11 mouse cellular contexts compared by ENCODE assay signal in genomic region chr16:66768684-66769389, GRCm38 (mm10).
A peak's percentile ranks its signal among the peaks of the same experiment; 100 is the strongest.
DNase-seq lines count a peak whose midpoint lies in the region; ATAC-seq and TF ChIP-seq lines count a peak whose summit lies in the region.
"Had no signal": no experiment of that assay in that cellular context is flagged by ENCODE, and none has a peak within 500 bp of the region (broad histone marks: within the 10 kb centered on the region; RNA-seq: fewer than 3 reads in every experiment).

No protein-coding gene starts in this region.

- peak; percentile 52 for DNase-seq in layer of hippocampus, adult 11-12 months (ENCODE audit: low spot score)
- no peak for DNase-seq in layer of hippocampus, postnatal 36 days
- DNase-seq in brain, embryonic 14.5 days (ENCODE audit: low read depth): peak; percentile 86
- DNase-seq in ovary, postnatal 36 days (ENCODE audit: low spot score): no peak
- DNase-seq: kidney, postnatal 4 days; right cerebral cortex, postnatal 4 days had no signal

- peaks cover 14% of the 10 kb centered on the region for H3K4me1 ChIP-seq in forebrain, embryonic 15.5 days
- peaks cover 6% of the 10 kb centered on the region; the same call in 1 of the 2 replicates for H3K4me1 ChIP-seq in midbrain, embryonic 12.5 days
- H3K4me1 ChIP-seq: liver, embryonic 15.5 days had no signal

- no peaks in the 10 kb centered on the region for H3K36me3 ChIP-seq in forebrain, embryonic 15.5 days
- H3K36me3 ChIP-seq in midbrain, embryonic 12.5 days: no peaks in the 10 kb centered on the region
- H3K36me3 ChIP-seq: liver, embryonic 15.5 days had no signal

- H3K9ac ChIP-seq in forebrain, embryonic 15.5 days (replicated peaks): no peak overlapping the region
- H3K9ac ChIP-seq in midbrain, embryonic 12.5 days (replicated peaks): no peak overlapping the region
- H3K9ac ChIP-seq: liver, embryonic 15.5 days had no signal

- WGBS in forebrain, embryonic 15.5 days: 15% methylated on average over 4 of the region's 4 CpGs
- WGBS in midbrain, embryonic 12.5 days: 56% methylated on average over 4 of the region's 4 CpGs

- no peaks in the 10 kb centered on the region for H3K9me3 ChIP-seq in forebrain, embryonic 15.5 days
- H3K9me3 ChIP-seq in midbrain, embryonic 12.5 days: no peaks in the 10 kb centered on the region
- H3K9me3 ChIP-seq: liver, embryonic 15.5 days had no signal

- H3K4me3 ChIP-seq in forebrain, embryonic 15.5 days: no peak overlapping the region
- H3K4me3 ChIP-seq in midbrain, embryonic 12.5 days: no peak overlapping the region
- H3K4me3 ChIP-seq: liver, embryonic 15.5 days had no signal

- TF ChIP-seq CTCF in brain, embryonic 14.5 days (IDR thresholded peaks at IDR 0.05; ENCODE audit: borderline replicate concordance, extremely low read depth, insufficient read depth, insufficient read length): no peak

- TF ChIP-seq POLR2A in brain, embryonic 14.5 days (IDR thresholded peaks at IDR 0.05; ENCODE audit: borderline replicate concordance, extremely low read depth, insufficient read depth, insufficient read length, poor library complexity, severe bottlenecking): no peak

- peak; percentile 63 for ATAC-seq in forebrain, embryonic 15.5 days (replicated peaks)
- ATAC-seq in midbrain, embryonic 12.5 days (ENCODE audit: low FRiP score, low read depth): peak; percentile 59
- no peak for ATAC-seq in erythroblast, adult 5-6 weeks (replicated peaks; ENCODE audit: low FRiP score, poor library complexity, severe bottlenecking)
- no peak for ATAC-seq in megakaryocyte-erythroid progenitor cell, adult 5-6 weeks (replicated peaks; ENCODE audit: low FRiP score, low TSS enrichment, poor library complexity, severe bottlenecking)

- H3K27me3 ChIP-seq in forebrain, embryonic 15.5 days: no peaks in the 10 kb centered on the region
- H3K27me3 ChIP-seq in midbrain, embryonic 12.5 days: no peaks in the 10 kb centered on the region
- H3K27me3 ChIP-seq: liver, embryonic 15.5 days had no signal

- H3K4me2 ChIP-seq in forebrain, embryonic 15.5 days (replicated peaks): no peak overlapping the region
- no peak overlapping the region for H3K4me2 ChIP-seq in midbrain, embryonic 12.5 days (replicated peaks)
- H3K4me2 ChIP-seq: liver, embryonic 15.5 days had no signal

- H3K27ac ChIP-seq in forebrain, embryonic 15.5 days (replicated peaks): no peak overlapping the region
- H3K27ac ChIP-seq in midbrain, embryonic 12.5 days (replicated peaks): 0 out of 2 replicates have a peak overlapping the region, but pooled peaks have one; percentile 6
- H3K27ac ChIP-seq: liver, embryonic 15.5 days had no signal

Comparison
In these comparisons a context has a peak if more than half of its experiments do, and no peak if none do; other contexts are left out.
1. DNase-seq: peak in layer of hippocampus, adult 11-12 months (single experiment) and brain, embryonic 14.5 days (single experiment); none in layer of hippocampus, postnatal 36 days (0 of 2) and ovary, postnatal 36 days (single experiment).
2. ATAC-seq: peak in forebrain, embryonic 15.5 days (single experiment) and midbrain, embryonic 12.5 days (single experiment); none in erythroblast, adult 5-6 weeks (single experiment) and megakaryocyte-erythroid progenitor cell, adult 5-6 weeks (single experiment).